ENCODE assay signal across 10 mouse cellular contexts in the genomic region with DNA sequence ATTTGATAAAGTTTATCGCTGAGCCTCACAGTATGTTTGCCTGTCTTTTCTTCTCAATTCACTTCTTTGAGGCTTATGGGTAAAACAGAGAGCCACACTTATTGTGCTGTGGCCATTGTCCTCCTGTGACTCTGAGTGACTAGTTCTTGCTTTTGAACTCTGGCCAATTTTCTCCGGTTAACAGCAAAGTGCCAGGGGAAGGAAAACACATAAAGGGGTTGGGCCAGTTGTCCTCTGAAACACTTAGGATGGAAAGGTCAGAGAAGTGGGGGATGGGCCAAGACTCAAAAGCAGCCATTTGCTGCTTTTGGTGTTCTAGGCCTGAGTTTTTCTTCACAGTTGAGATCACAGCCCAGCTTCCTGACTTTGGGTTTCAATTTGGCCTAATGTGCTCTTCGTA. TPM values are rescaled to one million over a fixed set of nuclear protein-coding genes. Genes with fewer than 3 reads are reported as not detected.
A peak's percentile ranks its signal among the peaks of the same experiment; 100 is the strongest.
DNase-seq lines count a peak whose midpoint lies in the region; ATAC-seq and TF ChIP-seq lines count a peak whose summit lies in the region.
"Had no signal": no experiment of that assay in that cellular context is flagged by ENCODE, and none has a peak within 500 bp of the region (broad histone marks: within the 10 kb centered on the region; RNA-seq: fewer than 3 reads in every experiment).

No protein-coding gene starts in this region.

- H3K4me3 ChIP-seq in liver, postnatal 0 days (ENCODE audit: low read depth, low read length), result no peak overlapping the region
- H3K4me3 ChIP-seq in liver, embryonic 12.5 days, result no peak overlapping the region
- H3K4me3 ChIP-seq in heart, embryonic 15.5 days, result no peak overlapping the region
- H3K4me3 ChIP-seq: liver, embryonic 13.5 days had no signal

- ATAC-seq in liver, postnatal 0 days, result peak; percentile 44; the same call in 1 of the 2 replicates
- no peak for ATAC-seq in liver, embryonic 12.5 days
- ATAC-seq in heart, embryonic 15.5 days (replicated peaks; ENCODE audit: insufficient number of reproducible peaks, insufficient read depth, low FRiP score, low read depth), result no peak

- 50% methylated on average over 3 of the region's 3 CpGs for WGBS in liver, postnatal 0 days (ENCODE audit: insufficient replicate concordance)
- WGBS in liver, embryonic 12.5 days (ENCODE audit: insufficient replicate concordance), result 56% methylated on average over 3 of the region's 3 CpGs
- 33% methylated on average over 3 of the region's 3 CpGs for WGBS in heart, embryonic 15.5 days

- H3K4me2 ChIP-seq in liver, postnatal 0 days (ENCODE audit: low read depth, low read length), result no peak overlapping the region
- H3K4me2 ChIP-seq in liver, embryonic 12.5 days, result no peak overlapping the region
- no peak overlapping the region for H3K4me2 ChIP-seq in heart, embryonic 15.5 days
- H3K4me2 ChIP-seq: liver, embryonic 13.5 days had no signal

- H3K36me3 ChIP-seq in liver, postnatal 0 days (replicated peaks; ENCODE audit: insufficient read depth, low read length), result no peaks in the 10 kb centered on the region
- no peaks in the 10 kb centered on the region for H3K36me3 ChIP-seq in liver, embryonic 12.5 days
- H3K36me3 ChIP-seq in heart, embryonic 15.5 days, result no peaks in the 10 kb centered on the region
- H3K36me3 ChIP-seq: liver, embryonic 13.5 days had no signal

- no peak for DNase-seq in liver, postnatal 0 days
- peak; percentile 35 to 52 for DNase-seq in kidney, postnatal 36 days
- DNase-seq in cerebellum, adult 11 months, result no peak
- DNase-seq in left cerebral cortex, postnatal 25 days (ENCODE audit: low spot score in 2 of 2), result no peak
- no peak for DNase-seq in frontal cortex, postnatal 14 days (ENCODE audit: low spot score in 2 of 2)
- no peak for DNase-seq in MN1 (ENCODE audit: low spot score)
- DNase-seq: liver, embryonic 13.5 days; spleen, adult 18-20 months had no signal

- no peak for TF ChIP-seq EP300 in liver, postnatal 0 days (IDR thresholded peaks at IDR 0.05; ENCODE audit: low read depth)

- H3K27ac ChIP-seq in liver, postnatal 0 days (ENCODE audit: low read depth), result 0 out of 2 replicates have a peak overlapping the region, but pooled peaks have one; percentile 44
- H3K27ac ChIP-seq in liver, embryonic 12.5 days, result no peak overlapping the region
- peak overlapping the region; percentile 48 for H3K27ac ChIP-seq in heart, embryonic 15.5 days
- H3K27ac ChIP-seq: liver, embryonic 13.5 days had no signal

- intact Hi-C loops in left cerebral cortex, postnatal 25 days (cut with DNase I), result loop anchor here (5.0 kb wide), 3 partner anchors 97 to 172 kb away; no protein-coding TSS in a partner anchor

- H3K9me3 ChIP-seq in liver, postnatal 0 days (ENCODE audit: low read length), result no peaks in the 10 kb centered on the region
- no peaks in the 10 kb centered on the region for H3K9me3 ChIP-seq in liver, embryonic 12.5 days (replicated peaks)
- H3K9me3 ChIP-seq in heart, embryonic 15.5 days (replicated peaks), result no peaks in the 10 kb centered on the region
- H3K9me3 ChIP-seq: liver, embryonic 13.5 days had no signal

- H3K4me1 ChIP-seq in liver, postnatal 0 days (ENCODE audit: insufficient read depth), result peaks cover 8% of the 10 kb centered on the region
- peaks cover 3% of the 10 kb centered on the region; the same call in 1 of the 2 replicates for H3K4me1 ChIP-seq in liver, embryonic 12.5 days
- peaks cover 16% of the 10 kb centered on the region for H3K4me1 ChIP-seq in heart, embryonic 15.5 days (replicated peaks)
- H3K4me1 ChIP-seq: liver, embryonic 13.5 days had no signal

- TF ChIP-seq CTCF in liver, postnatal 0 days (IDR thresholded peaks at IDR 0.05; ENCODE audit: low read depth), result no peak

- H3K9ac ChIP-seq in liver, postnatal 0 days (replicated peaks), result no peak overlapping the region
- H3K9ac ChIP-seq in liver, embryonic 12.5 days, result no peak overlapping the region
- no peak overlapping the region for H3K9ac ChIP-seq in heart, embryonic 15.5 days
- H3K9ac ChIP-seq: liver, embryonic 13.5 days had no signal

- H3K27me3 ChIP-seq in liver, postnatal 0 days (ENCODE audit: insufficient read depth, low read length), result no peaks in the 10 kb centered on the region
- H3K27me3 ChIP-seq in liver, embryonic 12.5 days (replicated peaks), result no peaks in the 10 kb centered on the region
- no peaks in the 10 kb centered on the region for H3K27me3 ChIP-seq in heart, embryonic 15.5 days
- H3K27me3 ChIP-seq: liver, embryonic 13.5 days had no signal

RNA-seq across cellular contexts. Expression of a gene that starts 50.0 kb away (rescaled TPM):
- polyA plus RNA-seq in liver, postnatal 0 days (2015; fragmentation: Nextera tagmentation; extraction: Ambion mirVana), result 8.4 and 9.6 TPM in 2 replicates
- 12.7 and 15.7 TPM in 2 replicates for polyA plus RNA-seq in liver, embryonic 12.5 days (2016; fragmentation: Nextera tagmentation; extraction: Ambion mirVana)
- 102 TPM in 2 replicates for polyA plus RNA-seq in heart, embryonic 15.5 days (2015; fragmentation: Nextera tagmentation; extraction: Ambion mirVana)
- total RNA-seq in left cerebral cortex, postnatal 25 days (2021), result 100 to 1,000 TPM; 235 to 274 TPM

Comparison
In these comparisons a context has a peak if more than half of its experiments do, and no peak if none do; other contexts are left out.
1. DNase-seq: peak in kidney, postnatal 36 days (2 of 2); none in liver, postnatal 0 days (single experiment), cerebellum, adult 11 months (single experiment), left cerebral cortex, postnatal 25 days (0 of 2), frontal cortex, postnatal 14 days (0 of 2) and MN1 (single experiment).